Mouse (Mus musculus): Measurements from ENCODE around the gene Klhl40.

- TF ChIP-seq POLR2A (IDR thresholded peaks at IDR 0.05; ENCODE audit: insufficient read depth, low read length), result no peak
- peak; percentile 73 for TF ChIP-seq CTCF (IDR thresholded peaks at IDR 0.05; ENCODE audit: low read depth, low read length)
These were observed 53.0 kb downstream of the Klhl40 start for GRCm38 (mm10) chr9:121830243-121830955.

All from ES-Bruce4 (cell line).